Mouse (Mus musculus) fat pad, adult 2 months (tissue): ENCODE data around the gene Prps1l3.

ENCODE experiments used
- DNase-seq: peaks from one replicate; pipeline ENCODE4 v3.0.0-alpha.2; 2011; ENCODE audit warnings: low read depth, low spot score; ENCODE audit errors: extremely low read depth

Prps1l3 gene

DNA sequence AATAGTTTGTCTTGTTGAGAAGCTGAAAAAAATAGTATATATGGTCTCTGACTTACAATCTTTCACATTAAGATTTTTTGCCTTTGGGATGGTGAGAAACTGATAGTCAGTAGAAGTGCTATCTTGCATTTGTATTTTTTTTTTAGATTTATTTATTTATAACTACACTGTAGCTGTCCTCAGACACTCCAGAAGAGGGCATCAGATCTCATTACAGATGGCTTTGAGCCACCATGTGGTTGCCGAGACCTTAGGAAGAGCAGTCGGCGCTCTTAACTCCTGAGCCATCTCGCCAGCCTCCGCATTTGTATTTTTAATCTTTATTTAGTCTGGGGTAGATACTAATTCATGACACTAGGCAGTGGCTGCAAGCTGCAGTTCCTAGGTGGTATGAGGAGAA, 3.2 kb downstream of the Prps1l3 start:
- no peak for DNase-seq

DNA sequence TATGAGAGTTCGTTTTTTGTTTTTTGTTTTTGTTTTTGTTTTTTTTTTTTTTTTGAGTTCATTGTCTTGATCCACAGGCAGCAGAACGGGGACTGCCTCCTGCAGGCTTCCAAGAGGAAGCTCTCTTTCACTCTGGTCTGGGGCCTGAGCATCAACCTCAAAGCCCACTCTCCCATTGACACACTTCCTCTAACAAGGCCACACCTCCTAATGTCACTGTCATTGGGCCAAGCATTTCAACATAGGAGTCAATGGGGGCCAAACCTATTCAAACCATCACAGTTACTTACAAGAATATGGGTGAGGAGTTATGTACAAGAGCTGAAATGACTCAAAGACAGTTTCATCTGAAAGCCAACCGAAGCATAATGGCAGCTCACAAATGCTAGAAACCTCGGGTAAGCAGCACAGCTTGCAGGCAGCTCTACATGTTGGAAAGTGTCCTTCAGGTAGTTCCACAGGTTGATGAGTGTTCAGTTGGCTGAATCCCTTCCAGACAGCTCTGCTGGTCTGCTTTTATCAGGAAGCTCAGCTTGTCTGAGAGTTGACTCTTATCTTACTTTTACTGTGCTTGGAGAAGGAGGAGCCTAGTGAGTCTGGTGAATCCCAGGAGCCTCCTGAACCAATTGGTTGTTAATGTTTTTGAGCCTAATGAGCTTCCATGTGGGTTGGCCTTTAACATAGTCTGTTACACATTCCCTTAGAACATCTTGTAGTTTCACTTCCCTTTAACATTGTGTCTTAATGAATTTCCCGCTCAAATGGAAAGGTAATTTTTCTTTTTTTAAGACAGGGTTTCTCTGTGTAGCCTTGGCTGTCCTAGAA, 13.7 kb downstream of the Prps1l3 start:
- no peak for DNase-seq

DNA sequence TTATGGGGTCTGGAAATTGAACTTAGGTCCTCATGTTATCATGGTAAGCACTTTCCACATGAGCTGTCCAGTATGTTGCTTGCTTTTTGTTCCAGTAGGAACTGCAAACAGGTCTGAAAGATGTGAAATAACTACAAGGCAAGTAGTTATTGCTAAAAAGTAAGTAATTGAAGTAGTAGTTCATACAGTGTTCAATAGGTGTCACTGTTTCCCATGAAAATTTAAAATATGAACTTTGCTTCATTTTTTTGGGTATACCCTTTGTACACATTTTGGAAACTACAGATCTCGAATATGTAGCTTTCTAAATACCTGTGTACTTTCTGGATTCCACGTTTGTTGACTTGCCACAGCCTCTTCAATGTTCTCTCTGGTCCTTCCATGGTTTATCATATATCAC, 28.4 kb downstream of the Prps1l3 start:
- DNase-seq, result no peak

DNA sequence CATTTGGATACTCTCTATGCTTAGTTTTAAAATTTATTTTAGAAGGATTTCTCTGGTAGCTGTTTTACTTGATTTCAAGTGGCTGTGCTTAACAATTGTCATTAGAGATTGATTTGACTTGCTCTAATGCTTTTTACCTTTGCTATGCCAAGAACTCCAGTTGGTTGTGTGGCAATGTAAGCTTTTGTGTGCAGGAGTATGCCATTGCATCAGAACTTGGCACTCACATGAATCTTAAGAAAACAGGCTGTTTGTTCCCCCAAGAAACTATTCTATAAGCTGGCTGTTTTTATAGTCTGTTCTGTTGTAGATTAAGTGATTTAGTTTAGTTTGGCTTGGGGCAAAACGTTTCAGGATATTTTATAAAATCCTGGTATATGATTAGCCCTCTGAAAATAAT, 45.2 kb downstream of the Prps1l3 start:
- DNase-seq, result peak; percentile 90

DNA sequence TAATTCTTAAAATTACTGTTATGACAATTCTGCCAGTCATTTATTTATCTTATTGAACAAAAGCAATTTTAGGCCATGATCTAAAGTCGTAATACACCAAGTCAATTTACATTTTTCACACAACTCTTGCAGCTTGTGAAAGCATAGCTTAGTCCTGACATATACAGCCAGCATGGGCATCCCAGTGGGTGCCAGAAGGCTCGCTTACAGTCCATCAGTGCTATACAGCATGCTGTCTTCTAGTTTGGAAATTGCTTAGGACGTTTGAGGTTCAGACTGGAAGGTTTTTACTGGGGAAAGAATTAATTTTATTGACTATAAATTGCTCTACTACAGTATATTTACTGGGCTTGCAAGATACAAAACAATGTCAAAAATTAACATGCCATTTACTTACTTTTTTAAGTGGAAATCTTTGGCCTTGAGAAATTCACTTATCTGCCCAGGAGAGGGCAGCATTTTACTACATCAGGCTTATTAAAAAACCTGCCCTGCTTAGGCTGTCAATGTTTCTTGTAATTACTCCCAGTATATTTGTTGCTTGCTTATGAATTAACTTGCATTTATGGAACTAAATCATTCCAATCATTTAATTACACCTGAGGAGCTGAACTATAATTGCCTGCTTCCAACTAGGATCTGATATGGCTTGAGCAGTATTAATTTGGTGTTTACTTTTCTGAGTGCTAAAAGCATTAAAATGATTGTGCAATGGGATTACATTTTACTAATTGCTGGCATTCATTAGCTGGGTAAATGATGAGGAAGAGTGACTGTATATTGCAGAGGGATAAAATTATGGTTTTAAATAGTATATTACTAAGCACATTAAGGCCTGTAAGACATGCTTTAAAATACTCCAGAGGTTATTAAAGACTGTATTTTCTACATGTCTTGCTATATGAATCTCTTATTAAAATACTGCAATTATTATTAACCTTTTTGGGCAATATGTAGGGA, 51.2 kb downstream of the Prps1l3 start:
- DNase-seq, result peak; percentile 31

DNA sequence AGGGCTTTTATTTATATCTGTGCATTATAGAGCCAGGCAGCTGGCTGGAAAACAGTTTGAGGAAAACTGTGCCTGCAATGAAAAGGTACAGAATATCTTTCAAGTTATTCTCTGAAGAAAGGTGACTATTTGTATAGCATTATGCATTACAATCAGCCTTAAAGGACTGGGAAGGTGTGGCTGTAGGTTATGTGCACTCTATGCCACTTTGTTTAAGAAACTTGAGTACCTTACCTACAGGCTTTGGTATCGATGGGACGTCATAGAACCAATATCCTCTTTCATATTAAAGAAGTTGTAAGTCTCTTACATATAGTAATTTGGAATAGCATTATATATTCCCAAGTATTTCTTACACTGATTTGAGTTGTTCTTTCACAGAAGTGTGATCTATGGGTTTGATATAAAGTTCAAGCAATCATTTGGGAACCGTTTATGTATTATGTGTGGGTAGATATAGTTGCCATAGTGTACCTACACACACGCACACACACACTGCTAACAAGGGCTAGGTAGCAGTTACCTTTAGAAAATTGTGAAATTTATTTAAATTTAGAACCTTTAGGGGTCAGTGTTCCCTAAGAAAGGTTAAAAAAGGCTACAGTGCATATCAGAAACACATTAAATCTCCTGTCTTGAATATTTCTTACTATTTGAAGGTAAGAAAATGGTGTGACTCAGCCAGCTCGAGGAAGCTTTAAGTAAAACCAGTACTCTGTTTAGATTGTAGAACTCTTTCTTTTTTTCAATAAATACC, 55.3 kb downstream of the Prps1l3 start:
- no peak for DNase-seq
